Mouse (Mus musculus): ENCODE measurements around the gene Rhag.
A peak's percentile ranks its signal among the peaks of the same experiment; 100 is the strongest.

Rhag gene

GRCm38 (mm10) chr17:40874701-40875100, 63.8 kb downstream of the Rhag start:
- DNase-seq (ENCODE audit: low spot score in 2 of 2), result no peak

- DNase-seq (ENCODE audit: low spot score in 2 of 2), result no peak
These were observed 64.6 kb downstream of the Rhag start for GRCm38 (mm10) chr17:40875568-40875967.

- DNase-seq (ENCODE audit: low spot score in 2 of 2), result no peak
These were observed 66.8 kb downstream of the Rhag start for GRCm38 (mm10) chr17:40877741-40878140.

GRCm38 (mm10) chr17:40879528-40879923, 68.6 kb downstream of the Rhag start:
- no peak for DNase-seq (ENCODE audit: low spot score in 2 of 2)

- DNase-seq (ENCODE audit: low spot score in 2 of 2), result peak; percentile 22 to 26
These were observed 69.2 kb downstream of the Rhag start, which contains the start of gene 9130008F23Rik for GRCm38 (mm10) chr17:40879924-40880691. 9130008F23Rik (minus strand) TSS chr17:40880559.

GRCm38 (mm10) chr17:40882172-40882571, 71.2 kb downstream of the Rhag start:
- DNase-seq (ENCODE audit: low spot score in 2 of 2), result no peak

GRCm38 (mm10) chr17:40885155-40885554, 74.2 kb downstream of the Rhag start:
- DNase-seq (ENCODE audit: low spot score in 2 of 2), result no peak

GRCm38 (mm10) chr17:40887849-40888536, 77.1 kb downstream of the Rhag start:
- no peak for DNase-seq (ENCODE audit: low spot score in 2 of 2)
